Mouse (Mus musculus) MN1 (cell line): ENCODE data around the gene Ankrd54.
"Not testable (repeated sequence)": the region's sequence is repeated elsewhere in the genome, so short reads cannot be mapped to it uniquely, and the experiment has no call there.

Source experiments
- DNase-seq: peaks from one replicate; pipeline ENCODE4 v3.0.0-alpha.2; 2016; ENCODE audit warnings: low spot score

The Ankrd54 gene

GRCm38 (mm10) chr15:79013382-79013781 lies 49.3 kb downstream of the Ankrd54 start:
- DNase-seq, result no peak

- no peak for DNase-seq
These were observed 51.1 kb downstream of the Ankrd54 start for GRCm38 (mm10) chr15:79011550-79011949.

- peak; percentile 59 for DNase-seq
These were observed 53.0 kb downstream of the Ankrd54 start for GRCm38 (mm10) chr15:79009734-79010133.

GRCm38 (mm10) chr15:79007836-79008235 lies 54.9 kb downstream of the Ankrd54 start:
- DNase-seq, result not testable (repeated sequence)

GRCm38 (mm10) chr15:79007059-79007458 lies 55.6 kb downstream of the Ankrd54 start:
- no peak for DNase-seq

- DNase-seq, result no peak
These were observed 56.1 kb downstream of the Ankrd54 start for GRCm38 (mm10) chr15:79006638-79007037.

- DNase-seq, result peak; percentile 80
These were observed 57.1 kb downstream of the Ankrd54 start for GRCm38 (mm10) chr15:79005581-79005980.
